ENCODE assay signal across 1 mouse cellular context in the genomic region with DNA sequence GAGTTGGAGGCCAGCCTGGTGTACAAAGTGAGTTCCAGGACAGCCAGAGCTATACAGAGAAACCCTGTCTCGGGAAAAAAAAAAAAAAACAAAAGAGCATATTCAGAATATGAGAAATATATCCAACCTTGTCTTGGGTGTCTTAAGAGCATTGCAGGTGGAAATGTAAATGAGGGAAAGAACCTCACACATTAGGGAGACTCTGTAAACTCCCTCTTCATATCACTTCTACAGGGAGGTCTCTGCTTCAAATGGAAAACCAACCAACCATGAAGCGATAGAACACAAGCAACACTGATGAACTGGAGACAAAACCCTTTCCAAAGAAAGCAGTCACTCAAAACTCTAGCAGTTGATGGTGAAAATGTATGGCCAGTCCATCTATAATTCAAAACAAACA.
TF ChIP-seq lines count a peak whose summit lies in the region.

No protein-coding gene starts in this region.

TF ChIP-seq in MEL, 35 proteins besides CTCF, POLR2A, EP300 and RAD21:
- TF ChIP-seq POLR2AphosphoS5 (IDR thresholded peaks at IDR 0.05; ENCODE audit: borderline replicate concordance, low read depth, low read length) (no peak), MAX (IDR thresholded peaks at IDR 0.05; ENCODE audit: low read length) (no peak), NELFE (IDR thresholded peaks at IDR 0.05; ENCODE audit: low read depth, low read length) (no peak), TCF12 (IDR thresholded peaks at IDR 0.05; ENCODE audit: low read depth, low read length) (no peak), RCOR1 (IDR thresholded peaks at IDR 0.05; ENCODE audit: low read depth, low read length) (no peak), JUND (IDR thresholded peaks at IDR 0.05; ENCODE audit: low read depth, low read length) (no peak), TAL1 (IDR thresholded peaks at IDR 0.05; ENCODE audit: low read length) (no peak), ZKSCAN1 (IDR thresholded peaks at IDR 0.05; ENCODE audit: low read depth, low read length) (no peak), UBTF (IDR thresholded peaks at IDR 0.05; ENCODE audit: borderline replicate concordance, insufficient read depth, low read depth, low read length) (no peak), KAT2A (conservative IDR thresholded peaks at IDR 0.05; ENCODE audit: low read depth, low read length) (no peak), TBP (IDR thresholded peaks at IDR 0.05; ENCODE audit: low read depth, low read length) (no peak), ZNF384 (IDR thresholded peaks at IDR 0.05; ENCODE audit: low read depth, low read length) (no peak), GABPA (IDR thresholded peaks at IDR 0.05; ENCODE audit: low read depth, low read length) (no peak), E2F4 (IDR thresholded peaks at IDR 0.05; ENCODE audit: borderline replicate concordance, low read depth, low read length) (no peak)
